Mouse (Mus musculus): Measurements from ENCODE around the gene Cfap43.

DNA sequence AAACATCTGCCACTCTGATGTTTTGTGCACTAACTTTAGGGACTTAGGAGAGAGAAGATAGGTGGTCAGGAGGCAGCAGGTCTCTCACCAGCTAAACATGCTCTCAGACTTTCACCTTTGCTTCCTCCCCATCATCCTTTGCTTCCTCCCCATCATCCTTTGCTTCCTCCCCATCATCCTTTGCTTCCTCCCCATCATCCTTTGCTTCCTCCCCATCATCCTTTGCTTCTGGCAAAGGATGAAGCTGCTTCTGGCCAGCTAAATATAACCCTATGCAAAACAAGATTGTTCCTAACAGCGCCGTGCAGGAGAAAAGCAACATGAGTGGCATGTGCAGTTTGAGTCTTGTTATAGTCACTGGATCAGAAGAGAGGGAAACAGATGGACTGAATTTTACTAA, 172.0 kb downstream of the Cfap43 start:
- no peak for TF ChIP-seq POLR2A (IDR thresholded peaks at IDR 0.05; ENCODE audit: extremely low read depth, insufficient read depth, low read length)
- no peak for TF ChIP-seq CTCF (IDR thresholded peaks at IDR 0.05; ENCODE audit: low read depth, low read length)

All from liver, adult 2 months (tissue).